Mouse (Mus musculus) gastrocnemius, postnatal 25 days (tissue): ENCODE measurements around the gene Trcg1. TPM values are rescaled to one million over a fixed set of nuclear protein-coding genes. Genes with fewer than 3 reads are reported as not detected.

Experiments used
- total RNA-seq, 2 experiments: library from RNA; stranded (reverse); gene quantifications; 1 replicate in 1 of 2; 2 replicates in 1 of 2; pipeline ENCODE4 v1.2.3; 2021

Trcg1 gene
- total RNA-seq, 2 experiments from 2014 or later: not detected

Other genes starting within 250 kb of the Trcg1 start
- gene Ptpn9, start 241.6 kb upstream of the Trcg1 start, total RNA-seq: 1 to 10 TPM; 4.4 to 5.4 TPM
- 10 to 100 TPM; 12.5 to 19.6 TPM for gene Sin3a, start 164.5 kb upstream of the Trcg1 start, total RNA-seq
- 10 to 100 TPM; 27.6 to 29.0 TPM for gene Man2c1, start 105.9 kb upstream of the Trcg1 start, total RNA-seq
- gene Neil1, start 88.3 kb upstream of the Trcg1 start, total RNA-seq: 1 to 10 TPM; 5.1 to 5.8 TPM
- 10 to 100 TPM; 19.3 to 25.9 TPM for gene Commd4, start 78.2 kb upstream of the Trcg1 start, total RNA-seq
- 1 to 10 TPM; 2.9 to 5.2 TPM for gene 1700017B05Rik, start 26.1 kb downstream of the Trcg1 start, total RNA-seq
- 1 to 10 TPM; 5.7 to 8.1 TPM for gene Ppcdc, start 203.6 kb downstream of the Trcg1 start, total RNA-seq
- gene Scamp5, start 231.5 kb downstream of the Trcg1 start, total RNA-seq: 1 to 10 TPM; 1.4 to 2.4 TPM